Mouse (Mus musculus) stomach, postnatal 0 days (tissue): Measurements from ENCODE around the gene Epha8.

Experiments
- CTCF ChIP-seq: IDR thresholded peaks from 2 replicates; pipeline ENCODE4 v1.5.1; 2016; ENCODE audit warnings: antibody characterized with exemption, low read depth, mild to moderate bottlenecking, moderate library complexity
- EP300 ChIP-seq: optimal IDR thresholded peaks from 2 replicates; pipeline ENCODE3; 2016; ENCODE audit warnings: antibody characterized with exemption

DNA sequence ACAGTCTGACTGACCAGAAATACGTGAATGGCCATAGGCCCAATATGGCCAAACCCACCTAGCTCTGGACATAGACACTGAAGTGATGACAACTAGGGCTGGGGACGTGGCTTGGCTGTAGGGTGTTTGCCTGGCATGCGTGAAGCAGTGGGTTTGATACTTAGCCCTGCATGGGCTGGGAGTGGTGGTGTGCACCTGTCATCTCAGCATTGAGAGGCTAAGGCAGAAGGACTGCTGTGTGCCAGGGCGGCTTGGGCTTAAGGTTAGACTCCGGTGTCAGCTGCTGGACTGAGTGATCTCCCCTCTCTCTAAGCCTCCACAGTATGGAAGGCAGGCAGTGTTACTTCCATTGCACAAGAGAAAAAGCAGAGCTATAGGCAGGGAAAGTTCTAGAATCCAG is 18.7 kb downstream of the Epha8 start:
- TF ChIP-seq CTCF = no peak
- no peak for TF ChIP-seq EP300
